Mouse (Mus musculus) megakaryocyte-erythroid progenitor cell, adult 5-6 weeks (primary cell): Measurements from ENCODE around the gene Adgrd1. TPM values are rescaled to one million over a fixed set of nuclear protein-coding genes. Genes with fewer than 3 reads are reported as not detected.

Experiments used
- ATAC-seq: replicated peaks from 2 replicates; pipeline ENCODE4 v1.8.0; 2016; ENCODE audit warnings: mild to moderate bottlenecking, inconsistent platforms; ENCODE audit not compliant: severe bottlenecking, poor library complexity, low FRiP score, low TSS enrichment
- total RNA-seq, 2 experiments: library from RNA; stranded (forward) in 1 of 2; stranded (reverse) in 1 of 2; fragments of 200-1000, 215-1000 nt in 1 of 2; fragments of >200 nt in 1 of 2; fragmentation: Nextera tagmentation in 1 of 2; gene quantifications; 2 replicates each; pipeline ENCODE4 v1.2.3; 2014 to 2017

Adgrd1 gene
- total RNA-seq, 2 experiments from 2014 or later, result 0.14 to 0.94 TPM

DNA sequence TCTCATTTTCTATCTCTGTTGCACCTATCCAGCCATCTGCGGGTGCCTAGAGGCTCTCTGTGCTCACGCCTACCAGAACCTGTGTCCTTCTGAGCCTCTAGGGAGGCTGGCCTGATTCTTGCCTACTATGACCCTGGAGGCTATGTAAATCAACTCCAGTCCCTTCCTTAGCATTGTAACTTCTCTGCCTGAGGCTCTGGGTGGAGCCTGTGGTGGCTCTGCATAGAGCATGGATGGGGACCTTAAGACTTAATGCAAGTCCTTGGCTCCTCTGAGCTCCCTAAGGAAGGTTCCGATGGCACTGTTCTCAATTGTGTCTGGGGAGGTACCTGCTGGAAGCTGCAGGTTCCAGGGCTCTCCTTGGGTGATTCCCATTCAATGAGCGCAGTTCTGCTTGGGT, 136.8 kb downstream of the Adgrd1 start:
- ATAC-seq, result no peak

- no peak for ATAC-seq
Observed at GRCm38 (mm10) chr5:129233881-129234432, 137.4 kb downstream of the Adgrd1 start.

DNA sequence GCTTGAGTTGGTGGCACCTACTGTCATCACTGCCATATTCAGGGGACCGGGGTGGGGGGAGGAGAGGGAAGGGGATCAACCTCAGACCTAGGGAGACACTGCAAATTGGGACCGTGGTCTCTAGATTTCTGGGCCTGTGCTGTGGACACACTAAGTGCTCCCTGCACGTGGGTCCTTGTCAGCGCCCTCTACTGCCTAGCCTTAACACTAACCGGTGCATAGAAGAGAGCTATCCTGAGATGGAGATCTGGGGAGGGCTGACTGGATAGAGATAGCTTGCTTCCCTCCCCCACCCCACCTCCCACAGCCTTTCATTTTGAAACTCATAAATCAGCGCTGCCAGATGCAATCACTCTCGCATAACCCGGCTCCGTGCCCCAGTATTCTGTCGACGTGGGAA, 139.8 kb downstream of the Adgrd1 start:
- no peak for ATAC-seq

DNA sequence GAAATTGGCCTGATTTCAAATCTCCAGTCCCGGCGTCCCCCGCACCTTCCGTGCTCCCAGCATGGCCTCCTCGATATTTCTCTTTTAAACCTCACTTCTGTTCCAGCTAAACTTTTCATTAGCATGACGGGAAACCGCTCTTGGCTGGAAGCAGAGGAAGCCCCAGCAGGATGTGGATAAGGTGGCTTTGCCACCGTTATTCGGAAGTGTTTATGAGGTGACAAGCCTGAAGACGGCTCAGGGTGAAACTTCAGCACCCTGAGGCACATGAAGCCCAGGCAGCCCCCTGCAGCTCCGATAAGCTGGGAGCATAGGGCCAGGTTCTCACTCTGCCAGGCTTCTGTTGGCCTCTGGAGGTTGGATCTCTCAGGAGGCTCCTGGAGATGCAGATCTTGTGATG, 145.3 kb downstream of the Adgrd1 start:
- no peak for ATAC-seq

DNA sequence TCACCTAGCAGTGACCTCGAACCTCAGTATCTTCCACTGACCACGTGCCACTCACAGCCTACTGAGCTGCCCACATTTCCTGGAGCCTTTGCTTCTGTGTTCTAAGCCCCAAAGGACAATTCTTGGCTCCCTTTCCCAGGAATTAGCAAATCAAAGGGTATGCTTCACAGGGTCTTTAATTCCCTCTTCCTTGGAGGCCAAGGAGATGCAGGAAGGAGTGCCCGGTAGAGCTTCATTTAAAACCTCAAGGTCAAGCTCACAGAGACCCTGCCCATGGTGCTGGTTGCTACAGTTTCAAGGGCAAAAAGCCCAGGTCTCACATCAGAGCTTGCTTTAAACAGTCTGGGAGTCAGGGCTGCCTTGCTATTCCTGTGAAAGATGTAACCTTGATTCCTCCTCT, 145.7 kb downstream of the Adgrd1 start:
- no peak for ATAC-seq

DNA sequence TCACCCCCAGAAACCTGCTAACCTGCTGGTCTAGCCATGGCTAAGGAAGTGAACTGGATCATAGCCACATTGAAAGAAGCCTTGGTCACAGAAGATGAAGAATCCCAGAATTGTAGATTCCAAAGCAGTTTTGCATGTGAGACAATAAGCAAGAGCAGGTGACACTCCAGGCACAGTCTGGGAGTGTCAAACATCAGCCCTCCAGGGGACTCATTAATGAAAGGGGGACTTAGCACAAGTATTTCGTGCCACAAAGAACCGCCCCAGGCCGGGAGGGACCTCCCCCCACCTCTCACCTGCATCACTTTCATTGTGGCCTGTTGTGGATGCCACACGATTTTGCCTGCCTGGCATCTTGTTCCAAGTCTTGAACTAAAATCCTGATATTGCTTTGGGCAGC, 146.6 kb downstream of the Adgrd1 start:
- no peak for ATAC-seq

DNA sequence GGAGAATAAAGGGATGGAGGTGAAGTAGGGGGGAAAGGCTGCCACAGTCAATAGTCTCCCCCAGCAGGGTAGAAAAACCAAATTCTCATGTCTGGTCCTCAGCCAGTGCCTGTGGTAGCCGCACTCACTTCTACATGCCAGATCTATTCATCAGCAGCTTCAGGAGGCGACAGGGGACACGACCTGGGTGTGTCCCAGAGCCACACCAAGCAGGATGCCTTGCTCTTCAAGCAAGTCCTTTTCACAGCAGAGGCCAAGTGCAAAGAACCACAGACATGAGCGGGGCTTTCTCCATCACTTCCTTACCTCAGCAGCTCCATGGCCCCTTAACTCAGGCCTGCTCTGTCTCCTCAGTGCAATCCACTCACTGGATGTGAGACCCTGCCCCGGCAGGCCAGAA, 147.8 kb downstream of the Adgrd1 start:
- ATAC-seq, result no peak

GRCm38 (mm10) chr5:129249080-129249479, 152.5 kb downstream of the Adgrd1 start:
- no peak for ATAC-seq

Other genes starting within 250 kb of the Adgrd1 start
- gene Rimbp2, start 143.3 kb upstream of the Adgrd1 start, total RNA-seq (2014; fragmentation: Nextera tagmentation), result not detected in 2 replicates
- not detected in 2 replicates for gene Rimbp2, start 143.3 kb upstream of the Adgrd1 start, total RNA-seq (2017)
- gene Stx2, start 88.2 kb upstream of the Adgrd1 start, total RNA-seq (2014; fragmentation: Nextera tagmentation), result 126 and 134 TPM in 2 replicates
- 101 and 146 TPM in 2 replicates for gene Stx2, start 88.2 kb upstream of the Adgrd1 start, total RNA-seq (2017)
- 542 and 563 TPM in 2 replicates for gene Ran, start 76.7 kb upstream of the Adgrd1 start, total RNA-seq (2014; fragmentation: Nextera tagmentation)
- gene Ran, start 76.7 kb upstream of the Adgrd1 start, total RNA-seq (2017), result 903 and 978 TPM in 2 replicates